Mouse (Mus musculus) T-helper 17 cell (primary cell): ENCODE measurements around the gene Dhrs13.

Source experiments
- in situ Hi-C, 2 experiments: fragments of 300-600 bp; cut with MboI, MseI; formaldehyde crosslinking; loops; 1 replicate in 1 of 2; 2 replicates in 1 of 2; pipeline ENCODE4 v1.15.1; 2025; ENCODE audit warnings: high pct_unique_total_duplicates in 2 of 2

The Dhrs13 gene

DNA sequence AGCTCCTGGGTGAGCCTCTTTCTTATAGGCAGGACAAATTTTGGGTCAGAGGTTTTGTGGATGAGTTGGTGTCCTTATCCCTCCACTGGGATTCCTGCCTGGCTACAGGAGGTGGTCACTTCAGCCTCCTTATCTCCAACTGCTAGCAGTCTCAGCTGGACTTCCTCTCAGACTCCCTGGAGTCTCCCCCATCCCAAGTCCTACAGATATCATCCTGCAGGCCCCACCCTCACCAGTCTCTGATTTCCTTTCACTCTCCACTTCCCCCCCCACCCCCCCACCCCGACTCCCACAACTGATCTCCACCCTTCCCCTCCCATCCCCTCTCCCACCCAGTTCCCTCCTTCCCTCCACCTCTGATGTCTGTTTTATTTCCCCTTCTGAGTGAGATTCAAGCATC, 51.5 kb downstream of the Dhrs13 start:
- in situ Hi-C loops = loop anchor here in 1 of 2 experiments (5.0 to 10.0 kb wide), 2 partner anchors 84 to 1711 kb away; partner anchors contain the start of gene Traf4

DNA sequence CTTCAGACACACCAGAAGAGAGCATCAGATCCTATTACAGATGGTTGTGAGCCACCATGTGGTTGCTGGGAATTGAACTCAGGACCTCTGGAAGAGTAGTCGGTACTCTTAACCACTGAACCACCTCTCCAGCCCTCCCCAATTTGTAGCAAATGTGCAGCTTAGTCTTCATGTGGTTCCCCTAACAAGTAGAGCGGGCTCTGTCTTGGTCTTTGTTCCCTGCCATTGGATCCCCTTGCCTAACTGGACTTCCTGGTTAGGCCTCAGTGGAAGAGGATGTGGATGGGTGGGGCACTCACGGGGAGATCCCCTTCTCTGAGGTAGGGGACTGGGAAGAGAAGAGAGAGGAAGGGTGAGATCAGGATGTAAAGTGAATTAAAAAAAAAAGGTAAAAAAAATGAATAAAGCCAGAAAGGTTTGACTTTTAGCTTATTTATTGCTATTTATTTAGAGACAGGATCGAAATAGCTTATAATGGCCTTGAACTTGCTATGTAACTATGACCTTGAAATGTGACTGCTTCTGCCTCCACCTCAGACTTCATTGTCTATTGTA, 54.9 kb downstream of the Dhrs13 start:
- in situ Hi-C loops = loop anchor here in 1 of 2 experiments (5.0 to 10.0 kb wide), 2 partner anchors 40 to 1708 kb away; no protein-coding TSS in a partner anchor
